Mouse (Mus musculus) thymus, postnatal 10 days (tissue): Measurements from ENCODE around the gene Pole.

Source experiments
- DNase-seq, 2 experiments: peaks; one replicate each; pipeline ENCODE4 v3.0.0; 2021; ENCODE audit warnings: low spot score in 2 of 2

Pole gene

DNA sequence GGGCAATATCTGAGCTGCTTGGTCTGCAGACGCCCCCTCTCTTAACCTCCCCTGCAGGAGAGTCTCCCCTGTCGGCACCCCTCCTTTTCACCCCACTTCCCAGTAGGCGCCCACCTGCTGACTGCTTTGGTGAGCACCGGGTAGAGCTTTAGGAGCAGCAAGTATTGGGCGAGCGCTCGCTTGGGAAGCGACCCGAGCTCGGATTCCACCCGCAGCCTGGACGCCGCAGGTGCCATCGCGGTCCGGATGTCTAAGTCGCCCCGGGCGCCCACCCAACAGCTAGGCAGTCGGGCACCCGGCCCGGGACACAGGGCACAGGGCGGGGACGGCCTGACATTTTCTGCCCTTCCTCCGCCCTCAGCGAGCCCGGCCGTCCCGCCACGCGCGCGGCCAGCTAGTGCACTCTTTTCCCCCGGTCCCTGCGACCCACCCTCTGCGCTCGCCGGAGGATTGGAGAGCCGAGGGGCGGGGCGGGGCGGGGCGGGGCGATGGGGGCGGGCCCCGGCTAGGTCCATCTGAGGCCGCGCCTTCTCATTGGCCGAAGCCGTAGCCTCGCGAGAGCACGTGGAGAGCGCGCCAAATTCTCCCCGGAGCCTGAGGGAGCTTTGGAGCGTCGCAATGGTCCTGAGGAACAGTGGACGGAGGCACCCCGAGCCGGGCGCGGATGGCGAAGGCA lies at the start of gene Pole, which contains the start of gene Pxmp2:
TSS of gene Pole (plus strand) at position 537 of the 676 bp plus-strand sequence.
TSS of gene Pxmp2 (minus strand) at position 417 of the 676 bp plus-strand sequence.
- peak; percentile 76 to 78 for DNase-seq

DNA sequence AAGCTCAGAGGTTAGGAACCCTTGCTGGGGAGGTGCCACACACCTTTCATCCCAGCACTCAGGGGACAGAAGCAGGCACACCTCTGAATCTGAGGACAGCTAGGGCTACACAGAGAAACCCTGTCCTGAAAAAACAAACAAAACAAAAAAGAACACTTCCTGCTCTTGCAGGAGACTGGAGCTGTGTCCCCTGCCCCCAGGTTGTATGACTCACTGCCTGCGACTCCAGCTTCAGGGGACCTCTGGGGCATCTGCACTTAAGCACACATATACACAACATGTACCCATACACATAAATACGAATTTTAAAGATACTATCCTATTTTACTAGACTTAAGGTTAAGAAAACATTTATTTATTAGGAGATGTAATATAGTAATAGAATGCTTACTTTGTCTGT lies 42.0 kb upstream of the Pole start:
- no peak for DNase-seq

- DNase-seq, result no peak
Measured at GRCm38 (mm10) chr5:110266941-110267340, 19.2 kb upstream of the Pole start.

DNA sequence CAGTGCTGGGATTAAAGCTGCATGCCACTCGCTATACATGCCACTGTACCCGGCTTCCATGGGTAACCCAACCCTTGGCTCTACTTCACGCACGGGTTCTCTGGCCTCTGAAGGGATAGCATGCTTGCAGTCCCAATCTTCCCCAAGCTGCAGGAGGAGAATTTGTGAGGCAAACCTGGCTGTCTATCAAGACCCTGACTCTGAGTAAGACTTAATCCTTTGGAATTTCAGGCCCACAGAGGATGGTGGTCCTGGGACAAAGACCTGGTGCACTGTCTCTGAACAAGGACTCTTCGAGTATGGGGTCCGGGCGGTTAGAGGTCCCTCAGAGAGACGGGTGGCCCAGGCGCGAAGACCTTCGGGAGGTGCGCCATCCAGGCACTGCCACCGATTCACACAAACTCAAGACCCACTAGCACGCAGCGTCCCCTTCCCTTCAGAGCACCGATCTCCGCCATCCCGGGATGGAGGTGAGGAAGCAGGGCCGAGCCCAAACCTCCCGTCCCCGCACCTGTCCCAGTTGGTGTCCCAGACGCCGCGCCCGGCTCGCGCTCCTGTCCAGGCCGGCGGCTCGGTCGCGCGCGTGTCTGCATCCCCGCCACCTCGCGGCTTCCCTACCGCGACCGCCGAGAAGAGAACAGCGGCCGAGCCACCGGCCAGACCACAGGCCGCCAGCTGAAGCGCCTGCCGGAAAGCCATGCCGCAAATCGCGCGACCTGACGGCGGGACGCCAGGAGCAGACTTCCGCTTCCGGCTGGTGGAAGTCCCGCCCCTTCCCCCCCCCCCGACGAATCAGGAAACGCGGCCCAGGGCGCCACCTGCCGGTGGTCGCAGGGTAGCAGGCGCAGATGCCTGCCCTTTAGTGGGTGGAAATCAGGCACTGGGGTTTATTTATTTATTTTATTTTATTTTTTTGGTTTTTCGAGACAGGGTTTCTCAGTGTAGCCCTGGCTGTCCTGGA lies 16.7 kb upstream of the Pole start, which contains the start of gene Pgam5:
TSS of gene Pgam5 (minus strand) at position 773 of the 961 bp plus-strand sequence.
- peak; percentile 76 to 93 for DNase-seq

DNA sequence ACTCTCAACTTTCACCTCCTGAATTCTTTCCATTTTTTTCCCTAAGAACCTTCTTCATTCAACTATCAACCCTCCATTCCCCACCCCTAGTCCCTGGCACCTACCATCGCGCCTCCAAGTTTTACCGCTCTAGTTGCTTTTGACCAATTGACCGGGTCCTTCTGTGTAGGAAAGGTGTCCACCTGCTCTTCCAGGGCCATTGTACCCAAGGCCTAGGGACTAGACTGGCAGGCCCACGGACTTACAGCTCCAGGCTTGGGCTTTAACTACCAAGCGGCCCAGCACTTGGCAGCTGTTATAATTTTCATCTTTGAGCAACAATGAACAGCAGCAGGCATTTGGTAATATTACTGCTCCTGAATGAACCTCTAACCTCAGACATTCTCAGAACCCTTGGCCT lies 15.9 kb upstream of the Pole start:
- DNase-seq, result no peak

DNA sequence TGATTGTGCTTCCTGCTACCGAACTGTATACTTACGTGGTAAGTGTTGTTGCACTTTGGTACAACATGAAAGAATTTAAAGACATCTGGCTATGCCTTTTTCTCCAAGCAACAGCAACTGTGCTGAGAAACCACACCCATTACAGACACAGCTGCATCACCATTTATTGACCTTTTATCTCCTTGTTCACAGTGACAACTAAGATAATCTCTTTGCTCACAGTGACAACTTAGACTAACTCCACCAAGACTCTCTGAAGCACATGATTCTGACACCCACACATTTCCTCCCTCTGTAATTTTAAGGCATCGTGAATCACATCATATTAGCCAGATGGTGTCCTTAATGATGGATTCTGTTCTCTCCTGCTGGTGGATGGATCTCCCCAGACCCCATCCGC lies 12.0 kb upstream of the Pole start:
- DNase-seq, result no peak

GRCm38 (mm10) chr5:110274846-110275245 lies 11.3 kb upstream of the Pole start:
- DNase-seq, result no peak

- no peak for DNase-seq
Measured at GRCm38 (mm10) chr5:110276391-110276790, 9.7 kb upstream of the Pole start.

DNA sequence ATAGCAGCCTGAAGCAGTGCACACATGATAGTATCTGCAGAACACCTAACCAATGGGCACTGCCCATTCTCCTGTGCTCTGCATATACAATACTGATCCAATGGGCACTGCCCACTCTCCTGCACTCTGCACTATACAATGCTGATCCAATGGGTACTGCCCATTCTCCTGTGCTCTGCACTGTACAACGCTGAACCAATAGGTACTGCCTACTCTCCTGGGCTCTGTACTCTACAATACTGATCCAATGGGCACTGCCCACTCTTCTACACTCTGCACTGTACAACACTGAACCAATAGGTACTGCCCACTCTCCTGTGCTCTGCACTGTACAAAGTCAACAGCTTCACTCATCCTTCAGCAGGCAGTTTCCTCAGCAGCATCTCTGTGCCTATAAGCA lies 9.2 kb upstream of the Pole start:
- no peak for DNase-seq

- no peak for DNase-seq
Measured at GRCm38 (mm10) chr5:110281984-110282383, 4.1 kb upstream of the Pole start.

- DNase-seq, result peak; percentile 61 to 79
Measured at GRCm38 (mm10) chr5:110284536-110284935, 1.6 kb upstream of the Pole start.

DNA sequence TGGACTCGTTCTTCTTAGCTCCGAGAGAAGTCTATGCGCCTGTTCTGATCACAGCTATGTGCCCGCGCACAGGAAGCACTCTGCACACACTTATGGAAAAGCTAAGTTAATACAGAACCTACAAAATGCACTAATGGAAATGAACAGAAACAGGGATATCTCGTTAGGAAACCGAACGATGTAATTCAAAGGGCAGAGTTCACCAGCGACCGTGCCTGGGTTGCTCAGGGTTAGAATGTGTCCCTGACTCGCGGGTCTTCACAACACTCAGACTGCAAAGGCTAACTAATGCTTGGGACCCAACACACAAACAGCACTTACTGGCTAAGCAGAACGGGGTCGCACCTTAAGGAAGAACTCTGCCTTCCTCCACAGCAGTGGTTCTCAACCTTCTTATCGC lies 950 bp upstream of the Pole start:
- no peak for DNase-seq

- DNase-seq, result no peak
Measured at GRCm38 (mm10) chr5:110286446-110287083, 459 bp downstream of the Pole start.

GRCm38 (mm10) chr5:110287084-110287475 lies 974 bp downstream of the Pole start:
- no peak for DNase-seq

GRCm38 (mm10) chr5:110291649-110292048 lies 5.5 kb downstream of the Pole start:
- no peak for DNase-seq

- no peak for DNase-seq
Measured at GRCm38 (mm10) chr5:110296637-110297036, 10.5 kb downstream of the Pole start.

- DNase-seq, result no peak
Measured at GRCm38 (mm10) chr5:110300591-110300990, 14.5 kb downstream of the Pole start.

DNA sequence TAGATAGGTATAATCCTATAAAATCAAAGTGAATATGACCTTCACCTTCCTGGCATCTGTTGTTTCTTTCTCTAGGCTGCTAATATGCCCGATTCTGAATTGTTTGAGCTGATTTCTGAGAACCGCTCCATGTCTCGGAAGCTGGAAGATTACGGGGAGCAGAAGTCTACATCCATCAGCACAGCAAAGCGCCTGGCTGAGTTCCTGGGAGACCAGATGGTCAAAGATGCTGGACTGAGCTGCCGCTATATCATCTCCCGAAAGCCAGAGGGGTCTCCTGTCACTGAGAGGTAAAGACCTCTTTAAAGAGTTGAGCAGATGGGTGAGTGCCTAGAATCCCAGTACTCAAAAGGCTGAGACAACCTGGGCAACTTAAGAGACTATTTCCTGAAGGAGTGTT lies 22.8 kb downstream of the Pole start:
- no peak for DNase-seq

- DNase-seq, result no peak
Measured at GRCm38 (mm10) chr5:110313127-110313526, 27.0 kb downstream of the Pole start.

DNA sequence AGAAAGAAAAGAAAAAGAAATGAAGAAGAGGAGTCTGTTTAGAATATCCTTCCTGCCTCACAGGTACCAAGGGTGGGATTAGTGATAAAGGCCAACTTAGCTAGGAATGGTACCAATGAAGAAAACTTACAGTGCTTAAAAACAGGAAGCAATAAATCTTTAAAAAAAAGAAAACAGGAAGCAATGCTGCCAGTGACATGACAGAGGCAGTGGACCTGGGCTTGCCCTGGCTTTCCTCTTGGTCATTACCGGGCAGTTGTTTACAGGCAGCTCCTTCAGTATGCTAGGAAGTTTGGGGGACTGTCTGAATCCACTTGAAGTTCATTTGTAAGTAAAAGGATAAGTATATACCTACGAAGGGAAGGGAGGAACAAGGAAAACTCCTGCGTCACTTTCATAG lies 44.4 kb downstream of the Pole start:
- DNase-seq, result no peak

DNA sequence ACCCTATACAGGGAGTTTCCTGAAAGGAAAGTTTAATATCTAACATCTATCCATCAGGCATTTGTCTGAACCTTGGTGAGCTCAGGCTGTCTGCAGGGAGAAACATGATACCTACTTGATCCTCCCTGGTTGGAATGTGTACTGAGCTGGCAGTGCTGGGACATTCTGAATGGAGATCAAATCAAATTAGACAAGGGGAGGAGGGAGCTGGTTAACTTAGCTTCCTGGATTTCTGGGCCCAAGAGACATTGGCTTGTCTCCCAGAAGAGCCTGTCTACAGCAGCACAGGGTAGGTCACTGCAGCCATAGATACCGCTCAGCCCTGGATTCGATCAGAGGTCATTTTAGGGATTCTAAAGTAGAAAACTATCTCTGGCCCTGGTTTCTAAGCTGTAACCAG lies 52.7 kb downstream of the Pole start:
- no peak for DNase-seq

GRCm38 (mm10) chr5:110342648-110343284 lies 56.7 kb downstream of the Pole start, which contains the start of gene P2rx2:
TSS of gene P2rx2 (minus strand) at chr5:110343212.
- DNase-seq, result peak; percentile 8 to 28
